Mouse (Mus musculus): Measurements from ENCODE around the gene Zfp592.
A peak's percentile ranks its signal among the peaks of the same experiment; 100 is the strongest.

Zfp592 gene

DNA sequence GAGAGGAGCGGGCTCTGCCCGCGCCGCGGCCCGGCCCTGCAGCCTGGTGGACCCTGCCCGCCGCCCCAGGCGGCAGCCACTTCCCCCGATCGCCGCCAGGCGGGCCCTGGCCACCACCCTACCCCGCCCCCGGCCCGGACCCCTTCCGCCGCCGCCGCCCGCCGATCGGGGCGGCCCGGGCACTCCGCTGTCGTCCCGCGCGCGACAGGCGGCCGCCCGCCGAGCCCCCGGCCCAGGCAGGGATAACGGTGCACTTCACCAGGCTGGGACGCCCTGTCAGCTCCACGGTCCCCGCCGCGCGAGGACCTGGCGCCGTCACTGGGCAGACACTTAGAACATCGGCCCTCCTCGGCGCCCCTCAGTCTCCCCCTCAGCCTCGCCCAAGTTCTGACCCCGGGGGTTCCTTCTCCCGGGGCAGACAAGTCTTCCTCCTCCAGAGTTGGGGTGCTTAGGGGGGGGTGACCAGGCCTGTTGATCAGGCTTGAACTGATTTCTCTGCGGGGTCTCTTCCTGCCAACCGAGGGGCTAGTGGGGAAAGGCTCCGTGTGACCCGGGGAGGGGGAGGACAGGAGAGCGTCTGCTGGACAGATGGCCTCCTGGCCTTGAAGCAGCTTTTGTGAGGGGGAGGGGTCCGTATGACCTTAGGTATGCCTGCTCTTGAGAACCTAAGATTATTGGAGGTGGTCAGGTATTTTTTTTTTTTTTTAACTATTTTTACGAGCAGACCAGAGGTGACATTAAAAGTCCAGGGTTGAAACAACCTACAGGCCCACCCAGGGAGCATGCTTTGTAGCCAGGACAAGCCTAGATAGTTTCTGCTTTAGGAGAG lies 567 bp downstream of the Zfp592 start:
- no peak for DNase-seq (ENCODE audit: low spot score in 2 of 2)

GRCm38 (mm10) chr7:80994663-80995005 lies 1.2 kb downstream of the Zfp592 start:
- DNase-seq (ENCODE audit: low spot score in 2 of 2), result no peak

DNA sequence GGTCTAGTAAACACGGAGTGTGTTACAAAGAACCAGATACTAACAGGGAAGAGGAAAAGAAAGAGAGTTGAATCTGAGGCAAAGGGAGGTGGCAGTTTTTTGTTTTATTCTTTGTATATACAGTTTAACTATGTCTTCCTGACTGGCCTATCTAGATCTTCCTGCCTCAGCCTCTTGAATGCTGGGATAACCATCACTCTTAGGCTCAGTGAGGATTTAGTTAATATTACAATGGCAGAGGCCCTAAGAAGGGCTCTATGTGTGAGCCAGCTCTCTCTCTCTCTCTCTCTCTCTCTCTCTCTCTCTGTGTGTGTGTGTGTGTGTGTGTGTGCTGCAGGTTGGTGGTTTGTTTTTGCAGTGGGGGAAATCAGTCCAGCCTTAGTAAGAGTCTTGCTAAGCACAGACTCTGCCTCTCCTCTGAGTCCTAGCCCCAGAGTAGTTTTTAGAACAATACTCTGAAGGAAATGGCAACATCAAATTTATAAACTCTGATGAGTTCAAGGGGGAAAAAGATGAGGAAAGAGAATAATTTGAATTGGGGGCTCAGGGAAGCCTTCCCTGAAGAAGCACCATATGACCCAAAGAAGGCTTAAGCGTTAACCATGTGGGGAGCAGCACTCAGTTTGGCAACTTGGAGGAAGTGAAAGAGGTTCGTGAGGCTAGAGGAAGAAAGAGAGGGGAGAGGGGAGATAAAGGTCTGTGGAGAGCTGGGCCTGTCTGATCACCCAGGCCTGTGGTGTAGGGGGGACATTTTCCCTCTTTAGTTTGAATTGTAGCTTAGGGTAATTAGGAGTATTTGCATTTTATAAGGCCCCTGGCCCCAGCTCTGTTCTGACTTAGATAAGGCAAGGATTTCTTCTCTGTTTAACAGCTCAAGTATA lies 2.0 kb downstream of the Zfp592 start:
- DNase-seq (ENCODE audit: low spot score in 2 of 2), result no peak

GRCm38 (mm10) chr7:80997776-80998175 lies 4.3 kb downstream of the Zfp592 start:
- no peak for DNase-seq (ENCODE audit: low spot score in 2 of 2)

GRCm38 (mm10) chr7:80999536-80999935 lies 6.1 kb downstream of the Zfp592 start:
- DNase-seq (ENCODE audit: low spot score in 2 of 2), result no peak

GRCm38 (mm10) chr7:81001844-81002243 lies 8.4 kb downstream of the Zfp592 start:
- no peak for DNase-seq (ENCODE audit: low spot score in 2 of 2)

GRCm38 (mm10) chr7:81004556-81005079 lies 11.1 kb downstream of the Zfp592 start:
- no peak for DNase-seq (ENCODE audit: low spot score in 2 of 2)

GRCm38 (mm10) chr7:81005969-81006368 lies 12.5 kb downstream of the Zfp592 start:
- no peak for DNase-seq (ENCODE audit: low spot score in 2 of 2)

- no peak for DNase-seq (ENCODE audit: low spot score in 2 of 2)
Measured at GRCm38 (mm10) chr7:81008285-81008684, 14.8 kb downstream of the Zfp592 start.

- no peak for DNase-seq (ENCODE audit: low spot score in 2 of 2)
Measured at GRCm38 (mm10) chr7:81011576-81011975, 18.1 kb downstream of the Zfp592 start.

GRCm38 (mm10) chr7:81020307-81020706 lies 26.8 kb downstream of the Zfp592 start:
- DNase-seq (ENCODE audit: low spot score in 2 of 2), result no peak

- no peak for DNase-seq (ENCODE audit: low spot score in 2 of 2)
Measured at GRCm38 (mm10) chr7:81022731-81023130, 29.2 kb downstream of the Zfp592 start.

DNA sequence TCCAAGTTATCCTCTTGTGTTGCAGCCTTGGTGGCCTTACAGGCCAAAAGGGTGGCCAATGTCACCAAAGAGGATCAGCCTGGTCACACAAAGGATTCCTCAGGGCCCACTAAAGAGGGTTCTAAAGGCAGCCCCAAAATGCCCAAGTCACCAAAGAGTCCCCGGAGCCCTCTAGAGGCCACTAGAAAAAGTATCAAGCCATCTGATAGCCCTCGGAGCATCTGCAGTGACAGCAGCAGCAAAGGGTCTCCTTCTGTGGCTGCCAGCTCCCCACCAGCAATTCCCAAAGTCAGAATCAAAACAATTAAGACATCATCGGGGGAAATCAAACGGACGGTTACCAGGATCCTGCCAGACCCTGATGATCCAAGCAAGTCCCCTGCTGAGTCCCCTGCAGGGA lies 30.6 kb downstream of the Zfp592 start:
- DNase-seq (ENCODE audit: low spot score in 2 of 2), result no peak

GRCm38 (mm10) chr7:81024651-81025050 lies 31.2 kb downstream of the Zfp592 start:
- no peak for DNase-seq (ENCODE audit: low spot score in 2 of 2)

GRCm38 (mm10) chr7:81025751-81026150 lies 32.3 kb downstream of the Zfp592 start:
- no peak for DNase-seq (ENCODE audit: low spot score in 2 of 2)

DNA sequence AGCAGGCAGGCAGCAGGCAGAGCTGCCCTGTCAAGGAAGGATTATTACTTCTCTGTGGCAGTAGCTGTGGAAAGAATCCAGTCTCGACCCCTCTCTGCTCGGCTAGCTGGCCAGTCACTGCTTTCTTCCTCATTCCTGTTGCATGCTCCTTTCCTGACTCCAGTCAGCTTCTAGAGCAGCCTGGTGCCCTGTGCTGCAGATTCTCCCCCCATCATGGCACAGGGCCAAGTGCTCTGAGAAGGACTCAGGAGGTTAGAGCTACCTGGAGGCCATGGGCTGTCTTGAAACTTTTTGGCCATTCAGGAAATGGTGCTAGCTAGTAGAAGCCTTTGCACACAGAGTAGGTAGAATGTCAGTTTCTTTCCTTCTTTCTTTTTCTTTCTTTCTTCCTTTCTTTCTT lies 46.2 kb downstream of the Zfp592 start:
- no peak for DNase-seq (ENCODE audit: low spot score in 2 of 2)

GRCm38 (mm10) chr7:81043023-81043620 lies 49.6 kb downstream of the Zfp592 start:
- no peak for DNase-seq (ENCODE audit: low spot score in 2 of 2)

GRCm38 (mm10) chr7:81047847-81048246 lies 54.4 kb downstream of the Zfp592 start:
- DNase-seq (ENCODE audit: low spot score in 2 of 2), result no peak

DNA sequence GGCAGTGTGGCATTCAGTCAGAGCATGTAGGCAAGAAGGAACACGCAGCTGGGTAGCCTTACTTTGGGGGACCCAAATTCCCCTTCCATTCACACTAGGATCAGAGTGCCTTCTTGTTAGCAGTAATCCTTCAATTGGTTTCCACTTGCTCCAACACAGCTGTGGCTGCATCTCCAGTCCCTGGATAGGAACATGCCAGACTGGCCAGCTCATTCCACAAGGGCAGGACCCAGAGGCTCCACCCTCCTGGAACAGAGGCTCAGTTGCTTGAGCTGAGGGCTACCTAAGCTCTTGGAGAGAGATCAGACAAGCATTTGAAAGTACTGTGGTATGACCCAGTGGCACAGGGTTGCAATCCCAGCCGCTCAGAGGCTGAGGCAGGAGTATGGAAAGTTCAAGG lies 55.0 kb downstream of the Zfp592 start:
- peak in 1 of 2 experiments; percentile 30 for DNase-seq (ENCODE audit: low spot score in 2 of 2)

DNA sequence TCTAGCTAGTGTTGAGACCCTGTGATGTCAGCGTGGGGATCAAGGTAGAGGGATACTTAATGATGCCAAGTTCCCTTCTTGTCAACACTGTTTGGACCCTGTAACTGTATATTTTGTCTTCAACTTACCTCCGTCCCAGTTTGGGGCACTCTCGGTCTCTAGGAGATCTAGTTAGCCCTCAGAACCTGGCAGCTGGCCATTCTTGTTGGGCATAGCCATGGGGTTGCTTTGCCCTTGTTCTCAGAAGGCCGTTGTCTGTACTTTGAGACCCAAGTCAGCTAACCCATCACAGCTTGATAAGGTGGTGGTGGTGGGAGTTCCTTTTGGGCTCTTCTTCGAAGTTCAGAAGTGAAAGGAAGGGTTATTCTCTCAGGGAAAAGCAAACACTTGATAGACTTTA lies 56.5 kb downstream of the Zfp592 start:
- DNase-seq (ENCODE audit: low spot score in 2 of 2), result no peak

DNA sequence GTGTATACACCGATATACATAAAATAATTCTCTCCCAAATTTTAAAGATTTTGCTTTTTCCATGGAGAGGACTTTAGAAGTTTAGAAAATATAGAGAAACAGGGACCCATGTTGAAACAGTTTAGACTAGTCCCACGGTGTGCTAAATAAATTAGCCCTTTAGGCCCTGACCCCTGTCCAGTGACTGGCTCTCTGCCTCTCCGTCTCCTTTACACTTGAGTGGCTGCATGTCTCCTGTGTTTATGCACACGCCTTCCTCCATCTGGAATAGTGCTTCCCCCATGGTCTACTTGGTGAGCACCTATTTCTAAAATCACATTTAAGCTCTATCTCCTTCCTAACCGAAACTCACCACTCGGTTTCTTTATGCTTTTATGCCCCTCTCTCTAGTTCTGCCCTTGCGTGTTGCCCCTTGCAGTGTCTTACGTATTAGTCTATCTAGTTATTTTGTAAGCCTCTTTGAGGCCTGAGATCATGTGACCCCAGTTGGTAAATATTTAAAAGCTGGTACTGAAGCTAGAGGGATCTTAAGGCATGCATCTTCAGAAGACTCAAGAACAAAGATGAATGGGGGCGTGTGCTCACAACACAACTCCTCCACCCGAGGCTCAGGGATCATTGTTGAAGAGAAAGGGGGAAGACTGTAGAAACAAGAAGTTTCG lies 62.4 kb downstream of the Zfp592 start:
- no peak for DNase-seq (ENCODE audit: low spot score in 2 of 2)

DNA sequence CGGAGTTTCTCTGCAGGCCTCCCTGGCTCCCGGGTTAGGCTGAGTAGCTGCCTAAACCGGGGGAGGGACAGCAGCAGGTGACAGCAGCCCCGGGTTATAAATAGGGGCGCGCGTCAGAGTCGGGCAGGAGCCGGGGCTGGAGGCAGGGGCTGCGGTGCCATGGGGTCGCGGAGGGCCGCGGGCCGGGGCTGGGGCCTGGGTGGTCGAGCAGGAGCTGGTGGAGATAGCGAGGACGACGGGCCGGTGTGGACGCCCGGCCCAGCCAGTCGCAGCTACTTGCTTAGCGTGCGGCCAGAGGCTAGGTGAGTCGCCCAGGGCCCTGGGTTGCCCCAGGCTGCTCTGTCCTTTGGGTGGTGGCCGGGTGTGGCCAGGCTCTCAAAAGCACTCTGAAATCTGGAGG lies 64.0 kb downstream of the Zfp592 start, which contains the start of gene Alpk3:
TSS of gene Alpk3 (plus strand) at position 130 of the 400 bp plus-strand sequence.
- DNase-seq (ENCODE audit: low spot score in 2 of 2), result no peak
